In genomic region chr12:69400871-69401286, GRCm38 (mm10) we compare ENCODE assay signal across 17 mouse cellular contexts. TPM values are rescaled to one million over a fixed set of nuclear protein-coding genes. Genes with fewer than 3 reads are reported as not detected.
A peak's percentile ranks its signal among the peaks of the same experiment; 100 is the strongest.
DNase-seq lines count a peak whose midpoint lies in the region; ATAC-seq and TF ChIP-seq lines count a peak whose summit lies in the region.
"Had no signal": no experiment of that assay in that cellular context is flagged by ENCODE, and none has a peak within 500 bp of the region (broad histone marks: within the 10 kb centered on the region; RNA-seq: fewer than 3 reads in every experiment).

No protein-coding gene starts in this region.

- DNase-seq in forebrain, embryonic 14.5 days (ENCODE audit: low spot score), result peak; percentile 44
- no peak for DNase-seq in liver, embryonic 11.5 days (ENCODE audit: low spot score)
- no peak for DNase-seq in Patski (ENCODE audit: low read depth, low spot score)
- peak; percentile 42 for DNase-seq in limb, embryonic 14.5 days (ENCODE audit: low spot score)
- no peak for DNase-seq in Muller cell, postnatal 12 days (ENCODE audit: inconsistent ontology term)
- no peak for DNase-seq in frontal cortex, postnatal 25 days (ENCODE audit: low spot score in 2 of 2)
- DNase-seq: cerebellum, adult 11-12 months; gastrocnemius, adult 2 months; kidney, postnatal 10 days; layer of hippocampus, adult 9-11 months; spleen, adult 18-20 months had no signal

- no peaks in the 10 kb centered on the region for H3K4me1 ChIP-seq in forebrain, embryonic 14.5 days (ENCODE audit: control insufficient read depth, insufficient read depth, low read length)
- no peaks in the 10 kb centered on the region for H3K4me1 ChIP-seq in forebrain, embryonic 12.5 days
- no peaks in the 10 kb centered on the region for H3K4me1 ChIP-seq in liver, embryonic 11.5 days (replicated peaks; ENCODE audit: control insufficient read depth, insufficient read depth, low read length)
- no peaks in the 10 kb centered on the region for H3K4me1 ChIP-seq in liver, embryonic 12.5 days
- 0 out of 2 replicates have a peak, but pooled peaks cover 4% of the 10 kb centered on the region for H3K4me1 ChIP-seq in limb, embryonic 14.5 days (ENCODE audit: control insufficient read depth, insufficient read depth, low read length)

- 23% methylated on average over 2 of the region's 2 CpGs for WGBS in forebrain, embryonic 14.5 days
- WGBS in forebrain, embryonic 12.5 days, result 52% methylated on average over 2 of the region's 2 CpGs
- 17% methylated on average over 2 of the region's 2 CpGs for WGBS in liver, embryonic 11.5 days
- WGBS in liver, embryonic 12.5 days (ENCODE audit: insufficient replicate concordance), result 16% methylated on average over 2 of the region's 2 CpGs
- WGBS in limb, embryonic 14.5 days, result 4% methylated on average over 2 of the region's 2 CpGs

- no peaks in the 10 kb centered on the region for H3K9me3 ChIP-seq in forebrain, embryonic 14.5 days (replicated peaks; ENCODE audit: control insufficient read depth, low read length)
- H3K9me3 ChIP-seq in forebrain, embryonic 12.5 days, result no peaks in the 10 kb centered on the region
- no peaks in the 10 kb centered on the region for H3K9me3 ChIP-seq in liver, embryonic 11.5 days (ENCODE audit: control insufficient read depth, low read length)
- H3K9me3 ChIP-seq in liver, embryonic 12.5 days (replicated peaks), result no peaks in the 10 kb centered on the region
- no peaks in the 10 kb centered on the region for H3K9me3 ChIP-seq in limb, embryonic 14.5 days (ENCODE audit: control insufficient read depth, low read length)
- H3K9me3 ChIP-seq: embryonic facial prominence, embryonic 15.5 days; forebrain, embryonic 13.5 days; heart, embryonic 13.5 days had no signal

- no peak overlapping the region for H3K4me2 ChIP-seq in forebrain, embryonic 14.5 days (ENCODE audit: low read length)
- no peak overlapping the region for H3K4me2 ChIP-seq in forebrain, embryonic 12.5 days
- no peak overlapping the region for H3K4me2 ChIP-seq in liver, embryonic 11.5 days
- no peak overlapping the region for H3K4me2 ChIP-seq in liver, embryonic 12.5 days
- H3K4me2 ChIP-seq in limb, embryonic 14.5 days (replicated peaks; ENCODE audit: low read depth, low read length, severe bottlenecking), result no peak overlapping the region
- H3K4me2 ChIP-seq: embryonic facial prominence, embryonic 15.5 days; forebrain, embryonic 13.5 days; heart, embryonic 13.5 days; hindbrain, embryonic 14.5 days had no signal

- no peaks in the 10 kb centered on the region for H3K27me3 ChIP-seq in forebrain, embryonic 14.5 days (replicated peaks; ENCODE audit: control insufficient read depth, insufficient read depth, low read length)
- no peaks in the 10 kb centered on the region for H3K27me3 ChIP-seq in forebrain, embryonic 12.5 days
- H3K27me3 ChIP-seq in liver, embryonic 11.5 days (replicated peaks; ENCODE audit: control insufficient read depth, insufficient read depth, low read length), result no peaks in the 10 kb centered on the region; the same call in 1 of the 2 replicates
- no peaks in the 10 kb centered on the region for H3K27me3 ChIP-seq in liver, embryonic 12.5 days (replicated peaks)
- no peaks in the 10 kb centered on the region for H3K27me3 ChIP-seq in Patski
- H3K27me3 ChIP-seq in limb, embryonic 14.5 days (ENCODE audit: control insufficient read depth, insufficient read depth, low read length), result no peaks in the 10 kb centered on the region
- H3K27me3 ChIP-seq: embryonic facial prominence, embryonic 15.5 days; forebrain, embryonic 13.5 days; heart, embryonic 13.5 days had no signal

- TF ChIP-seq CTCF in Patski (IDR thresholded peaks at IDR 0.05), result peak; percentile 12

- POLR2A ChIA-PET in Patski (lab: Charles Lee), result interaction anchor here (0.7 kb wide), 1 partner anchor 30 kb away, joined by 3 read pairs; no protein-coding TSS in a partner anchor

- no peak for TF ChIP-seq POLR2A in limb, embryonic 14.5 days (IDR thresholded peaks at IDR 0.05; ENCODE audit: borderline replicate concordance, extremely low read depth, insufficient read depth, insufficient read length)

- no peaks in the 10 kb centered on the region for H3K36me3 ChIP-seq in forebrain, embryonic 14.5 days (ENCODE audit: control insufficient read depth, insufficient read depth, low read length)
- H3K36me3 ChIP-seq in forebrain, embryonic 12.5 days (replicated peaks), result no peaks in the 10 kb centered on the region
- no peaks in the 10 kb centered on the region for H3K36me3 ChIP-seq in liver, embryonic 11.5 days (ENCODE audit: control insufficient read depth, insufficient read depth, low read length)
- H3K36me3 ChIP-seq in liver, embryonic 12.5 days, result no peaks in the 10 kb centered on the region
- H3K36me3 ChIP-seq in limb, embryonic 14.5 days (ENCODE audit: control insufficient read depth, insufficient read depth, low read length), result no peaks in the 10 kb centered on the region
- H3K36me3 ChIP-seq: embryonic facial prominence, embryonic 15.5 days; heart, embryonic 13.5 days had no signal

- CTCF ChIA-PET in Patski (lab: Charles Lee), result interaction anchor here (1.7 to 1.8 kb wide), 2 partner anchors 10 to 13 kb away, joined by 8 to 10 read pairs; no protein-coding TSS in a partner anchor

- no peak overlapping the region for H3K9ac ChIP-seq in forebrain, embryonic 14.5 days (ENCODE audit: low read length)
- H3K9ac ChIP-seq in forebrain, embryonic 12.5 days, result no peak overlapping the region
- no peak overlapping the region for H3K9ac ChIP-seq in liver, embryonic 11.5 days (ENCODE audit: low read depth, low read length)
- no peak overlapping the region for H3K9ac ChIP-seq in liver, embryonic 12.5 days
- H3K9ac ChIP-seq in limb, embryonic 14.5 days (ENCODE audit: low read depth, low read length, severe bottlenecking), result no peak overlapping the region
- H3K9ac ChIP-seq: embryonic facial prominence, embryonic 15.5 days; forebrain, embryonic 13.5 days; heart, embryonic 13.5 days; hindbrain, embryonic 14.5 days had no signal

- no peak overlapping the region for H3K27ac ChIP-seq in forebrain, embryonic 14.5 days (ENCODE audit: low read depth, low read length)
- no peak overlapping the region for H3K27ac ChIP-seq in forebrain, embryonic 12.5 days
- H3K27ac ChIP-seq in liver, embryonic 11.5 days (ENCODE audit: low read depth, low read length), result no peak overlapping the region
- no peak overlapping the region for H3K27ac ChIP-seq in liver, embryonic 12.5 days
- no peak overlapping the region for H3K27ac ChIP-seq in limb, embryonic 14.5 days (replicated peaks; ENCODE audit: low read depth, low read length)
- H3K27ac ChIP-seq: embryonic facial prominence, embryonic 15.5 days; forebrain, embryonic 13.5 days; gastrocnemius, adult 2 months; heart, embryonic 13.5 days; hindbrain, embryonic 14.5 days had no signal

- ATAC-seq in forebrain, embryonic 14.5 days, result no peak
- no peak for ATAC-seq in forebrain, embryonic 12.5 days (ENCODE audit: low FRiP score)
- ATAC-seq in liver, embryonic 11.5 days (replicated peaks; ENCODE audit: low FRiP score), result 0 out of 2 replicates have a peak, but pooled peaks have one; percentile 36
- ATAC-seq in liver, embryonic 12.5 days, result no peak
- no peak for ATAC-seq in Patski
- ATAC-seq in limb, embryonic 14.5 days (ENCODE audit: low FRiP score, low read depth), result no peak
- ATAC-seq: forebrain, embryonic 13.5 days had no signal

- no peak overlapping the region for H3K4me3 ChIP-seq in forebrain, embryonic 14.5 days (ENCODE audit: low read depth, low read length)
- H3K4me3 ChIP-seq in forebrain, embryonic 12.5 days (replicated peaks), result no peak overlapping the region
- H3K4me3 ChIP-seq in liver, embryonic 11.5 days (ENCODE audit: low read depth, low read length), result no peak overlapping the region
- H3K4me3 ChIP-seq in liver, embryonic 12.5 days, result no peak overlapping the region
- H3K4me3 ChIP-seq in limb, embryonic 14.5 days (replicated peaks; ENCODE audit: low read length), result no peak overlapping the region
- H3K4me3 ChIP-seq: embryonic facial prominence, embryonic 15.5 days; forebrain, embryonic 13.5 days; gastrocnemius, adult 2 months; heart, embryonic 13.5 days had no signal

- in situ Hi-C loops in Patski (cut with MboI; ENCODE audit: low pct_unique_long_range_greater_than_20kb), result no loop called here

RNA-seq across cellular contexts. Expression of gene Gm9887, which starts 28.6 kb away (rescaled TPM):
- polyA plus RNA-seq in forebrain, embryonic 14.5 days (2014; fragmentation: Nextera tagmentation; extraction: Ambion mirVana), result 0.83 and 1.3 TPM in 2 replicates
- polyA plus RNA-seq in forebrain, embryonic 12.5 days (2016; fragmentation: Nextera tagmentation; extraction: Ambion mirVana), result 2.1 and 2.3 TPM in 2 replicates
- 1.3 and 1.7 TPM in 2 replicates for polyA plus RNA-seq in liver, embryonic 11.5 days (2014; fragmentation: Nextera tagmentation; extraction: Ambion mirVana)
- polyA plus RNA-seq in liver, embryonic 12.5 days (2016; fragmentation: Nextera tagmentation; extraction: Ambion mirVana), result 2.1 and 2.3 TPM in 2 replicates
- polyA plus RNA-seq in Patski (2021), result 5.9 TPM
- 0.53 and 0.58 TPM in 2 replicates for polyA plus RNA-seq in limb, embryonic 14.5 days (2012; rRNA removed)
- 1.4 and 1.8 TPM in 2 replicates for polyA plus RNA-seq in limb, embryonic 14.5 days (2014; fragmentation: Nextera tagmentation; extraction: Ambion mirVana)

RNA-seq across cellular contexts. Expression of gene Arf6, which starts 28.9 kb away (rescaled TPM):
- 33.8 and 34.5 TPM in 2 replicates for polyA plus RNA-seq in forebrain, embryonic 14.5 days (2014; fragmentation: Nextera tagmentation; extraction: Ambion mirVana)
- polyA plus RNA-seq in forebrain, embryonic 12.5 days (2016; fragmentation: Nextera tagmentation; extraction: Ambion mirVana), result 46.8 and 54.6 TPM in 2 replicates
- 65.1 and 68.1 TPM in 2 replicates for polyA plus RNA-seq in liver, embryonic 11.5 days (2014; fragmentation: Nextera tagmentation; extraction: Ambion mirVana)
- polyA plus RNA-seq in liver, embryonic 12.5 days (2016; fragmentation: Nextera tagmentation; extraction: Ambion mirVana), result 81.1 and 83.3 TPM in 2 replicates
- polyA plus RNA-seq in Patski (2021), result 115 TPM
- 106 and 118 TPM in 2 replicates for polyA plus RNA-seq in limb, embryonic 14.5 days (2012; rRNA removed)
- 81.4 and 82.2 TPM in 2 replicates for polyA plus RNA-seq in limb, embryonic 14.5 days (2014; fragmentation: Nextera tagmentation; extraction: Ambion mirVana)

RNA-seq across cellular contexts. Expression of gene Nemf, which starts 43.9 kb away (rescaled TPM):
- polyA plus RNA-seq in forebrain, embryonic 14.5 days (2014; fragmentation: Nextera tagmentation; extraction: Ambion mirVana), result 67.4 and 80.0 TPM in 2 replicates
- polyA plus RNA-seq in forebrain, embryonic 12.5 days (2016; fragmentation: Nextera tagmentation; extraction: Ambion mirVana), result 93.3 and 98.4 TPM in 2 replicates
- 74.7 and 81.7 TPM in 2 replicates for polyA plus RNA-seq in liver, embryonic 11.5 days (2014; fragmentation: Nextera tagmentation; extraction: Ambion mirVana)
- 56.5 and 57.3 TPM in 2 replicates for polyA plus RNA-seq in liver, embryonic 12.5 days (2016; fragmentation: Nextera tagmentation; extraction: Ambion mirVana)
- polyA plus RNA-seq in Patski (2021), result 44.5 TPM
- polyA plus RNA-seq in limb, embryonic 14.5 days (2012; rRNA removed), result 31.2 and 37.8 TPM in 2 replicates
- polyA plus RNA-seq in limb, embryonic 14.5 days (2014; fragmentation: Nextera tagmentation; extraction: Ambion mirVana), result 78.6 and 83.0 TPM in 2 replicates

Comparison
In these comparisons a context has a peak if more than half of its experiments do, and no peak if none do; other contexts are left out.
1. DNase-seq: peak in forebrain, embryonic 14.5 days (single experiment) and limb, embryonic 14.5 days (single experiment); none in liver, embryonic 11.5 days (single experiment), Patski (single experiment), Muller cell, postnatal 12 days (single experiment) and frontal cortex, postnatal 25 days (0 of 2).